Mouse (Mus musculus): ENCODE measurements around the gene Chid1. TPM values are rescaled to one million over a fixed set of nuclear protein-coding genes. Genes with fewer than 3 reads are reported as not detected.
A peak's percentile ranks its signal among the peaks of the same experiment; 100 is the strongest.

Chid1 gene
- polyA plus RNA-seq (2014; fragmentation: Nextera tagmentation; extraction: Ambion mirVana), result 39.2 and 48.1 TPM in 2 replicates

DNA sequence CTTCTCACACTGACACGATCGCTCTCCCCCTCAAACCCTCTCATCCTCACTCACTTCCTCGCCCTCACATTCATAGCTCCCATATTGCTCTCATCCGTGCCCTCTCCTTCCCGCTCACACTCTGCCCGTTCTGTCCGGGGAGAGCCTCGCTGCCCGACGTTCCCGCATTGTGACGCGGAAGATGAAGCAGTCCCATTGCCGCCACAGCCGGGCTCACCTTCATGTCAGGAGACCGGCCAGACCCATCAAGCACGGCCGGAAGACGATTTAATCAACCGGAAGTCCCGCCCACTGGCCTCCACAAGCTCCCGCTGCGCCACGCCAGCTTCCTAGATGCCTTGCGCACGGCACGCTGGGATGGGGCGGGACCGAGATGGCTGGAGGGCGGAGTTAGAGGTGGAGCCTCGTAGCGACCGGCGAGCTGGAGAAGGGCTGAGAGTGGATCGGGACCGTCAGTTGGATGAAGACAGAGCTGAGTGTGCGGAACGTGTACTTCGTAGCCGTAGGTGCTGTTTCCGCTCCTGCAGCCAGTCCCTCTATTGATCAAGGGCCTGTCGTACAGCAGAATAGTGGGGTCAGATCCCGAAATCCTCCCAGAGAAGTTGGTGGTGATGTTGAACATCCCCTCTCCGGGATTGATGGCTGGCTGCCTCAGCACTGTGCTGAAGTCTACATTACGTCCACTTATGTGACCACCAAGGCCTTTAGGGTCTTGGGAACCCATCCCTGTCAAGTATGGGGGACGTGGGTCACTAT, at the start of gene Chid1:
Chid1 (minus strand) TSS at position 302 of the 756 bp plus-strand sequence.
- peak within 1 kb of the TSS; percentile 74 for H3K9ac ChIP-seq (ENCODE audit: low read depth, low read length)
- DNase-seq (ENCODE audit: low spot score) (peak; percentile 99), ATAC-seq (replicated peaks; ENCODE audit: low FRiP score) (peak; percentile 96)
- peaks cover 24% of the 10 kb centered on the region for H3K4me1 ChIP-seq (replicated peaks; ENCODE audit: control insufficient read depth, insufficient read depth, low read length)
- peak within 1 kb of the TSS; percentile 91 for H3K4me2 ChIP-seq
- H3K4me3 ChIP-seq (ENCODE audit: low read depth, low read length), result peak within 1 kb of the TSS; percentile 65
- no peaks in the 10 kb centered on the region for H3K27me3 ChIP-seq (replicated peaks; ENCODE audit: control insufficient read depth, insufficient read depth, low read length)
- WGBS, result under 1% methylated on average over 46 of the region's 46 CpGs
- peak within 1 kb of the TSS; percentile 76 for H3K27ac ChIP-seq (ENCODE audit: low read depth, low read length)
- no peaks in the 10 kb centered on the region for H3K36me3 ChIP-seq (ENCODE audit: control insufficient read depth, insufficient read depth, low read length)
- no peaks in the 10 kb centered on the region for H3K9me3 ChIP-seq (ENCODE audit: control insufficient read depth, low read length)

DNA sequence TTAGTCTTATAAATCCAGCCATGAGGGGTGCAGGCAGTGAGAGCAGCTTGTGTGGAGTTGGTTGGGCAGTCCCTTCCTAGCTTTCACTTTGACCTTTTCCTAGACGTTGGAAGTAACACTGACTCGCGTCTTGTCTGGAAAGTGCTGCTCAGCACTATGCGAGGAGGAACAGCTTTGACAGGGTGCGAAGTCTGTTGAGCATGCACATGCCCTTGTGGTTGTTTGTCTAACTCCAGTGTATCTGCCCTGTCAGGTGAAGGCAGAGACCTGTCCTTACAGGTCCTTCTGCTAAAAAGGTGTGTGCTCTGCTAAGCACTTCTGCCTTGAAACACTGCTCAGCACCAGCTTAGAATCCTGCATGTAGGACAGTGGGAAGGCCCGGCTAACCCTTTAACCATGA, 49.2 kb upstream of the Chid1 start:
- Histone ChIP-seq H3K9ac (ENCODE audit: low read depth, low read length) (no peak overlapping the region), H3K4me1 (replicated peaks; ENCODE audit: control insufficient read depth, insufficient read depth, low read length) (peaks cover 26% of the 10 kb centered on the region), H3K4me3 (ENCODE audit: low read depth, low read length) (no peak overlapping the region), H3K4me2 (no peak overlapping the region), H3K27me3 (replicated peaks; ENCODE audit: control insufficient read depth, insufficient read depth, low read length) (no peaks in the 10 kb centered on the region), H3K9me3 (ENCODE audit: control insufficient read depth, low read length) (no peaks in the 10 kb centered on the region), H3K36me3 (ENCODE audit: control insufficient read depth, insufficient read depth, low read length) (peaks cover 19% of the 10 kb centered on the region), H3K27ac (ENCODE audit: low read depth, low read length) (no peak overlapping the region; the same call in 1 of the 2 replicates)
- ATAC-seq (replicated peaks; ENCODE audit: low FRiP score) (no peak), DNase-seq (ENCODE audit: low spot score) (no peak)
- 85% methylated on average over 6 of the region's 6 CpGs for WGBS

DNA sequence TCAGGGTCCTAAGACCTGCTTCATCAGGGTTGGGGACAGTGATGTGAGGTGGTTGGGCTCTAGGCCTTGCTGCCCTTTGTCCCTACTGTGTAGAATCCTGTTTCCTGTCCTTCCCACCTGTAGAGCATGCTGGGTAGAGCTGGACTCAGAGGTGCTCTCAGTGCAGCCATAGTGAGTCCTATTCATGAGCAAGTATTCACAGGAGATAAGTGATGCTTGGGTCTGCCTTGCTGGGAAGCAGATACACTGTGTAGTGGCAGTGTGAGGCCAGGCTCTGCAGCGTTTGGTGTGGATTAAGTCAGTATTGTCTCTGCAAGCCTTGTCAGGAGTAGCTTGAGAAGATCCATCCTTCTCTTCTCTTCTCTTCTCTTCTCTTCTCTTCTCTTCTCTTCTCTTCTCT, 46.2 kb upstream of the Chid1 start:
- peak overlapping the region; percentile 63 for H3K9ac ChIP-seq (ENCODE audit: low read depth, low read length)
- 0 out of 2 replicates have a peak overlapping the region, but pooled peaks have one; percentile 3 for H3K4me3 ChIP-seq (ENCODE audit: low read depth, low read length)
- peak overlapping the region; percentile 97 for H3K27ac ChIP-seq (ENCODE audit: low read depth, low read length)
- no peak for DNase-seq (ENCODE audit: low spot score)
- peak overlapping the region; percentile 62 for H3K4me2 ChIP-seq
- H3K36me3 ChIP-seq (ENCODE audit: control insufficient read depth, insufficient read depth, low read length), result peaks cover 14% of the 10 kb centered on the region
- H3K27me3 ChIP-seq (replicated peaks; ENCODE audit: control insufficient read depth, insufficient read depth, low read length), result no peaks in the 10 kb centered on the region
- WGBS, result 58% methylated on average over 1 of the region's 1 CpGs
- peaks cover 36% of the 10 kb centered on the region for H3K4me1 ChIP-seq (replicated peaks; ENCODE audit: control insufficient read depth, insufficient read depth, low read length)
- ATAC-seq (replicated peaks; ENCODE audit: low FRiP score), result peak; percentile 72
- no peaks in the 10 kb centered on the region for H3K9me3 ChIP-seq (ENCODE audit: control insufficient read depth, low read length)

DNA sequence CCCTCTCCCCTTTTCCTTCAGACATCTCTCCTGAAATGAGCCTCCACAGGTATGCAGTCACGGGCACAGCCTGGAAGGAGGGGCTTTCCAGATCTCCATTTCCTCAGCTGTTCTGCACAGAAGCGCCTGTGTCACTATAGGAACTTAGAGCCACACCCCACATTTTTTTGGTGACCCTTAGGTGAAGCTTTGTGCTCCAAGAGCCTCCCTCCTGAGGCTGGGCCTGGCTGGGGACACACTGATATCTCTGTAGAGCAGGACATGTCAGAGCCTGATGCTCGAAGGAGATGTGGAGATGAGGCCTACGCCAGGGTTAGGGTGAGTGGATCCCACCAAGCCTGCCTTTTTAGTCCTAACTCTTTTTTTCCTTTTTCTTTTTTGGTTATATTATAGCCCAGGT, 45.6 kb upstream of the Chid1 start:
- peak overlapping the region; percentile 63 for H3K9ac ChIP-seq (ENCODE audit: low read depth, low read length)
- peak; percentile 99 for ATAC-seq (replicated peaks; ENCODE audit: low FRiP score)
- H3K4me1 ChIP-seq (replicated peaks; ENCODE audit: control insufficient read depth, insufficient read depth, low read length), result peaks cover 40% of the 10 kb centered on the region
- no peaks in the 10 kb centered on the region for H3K27me3 ChIP-seq (replicated peaks; ENCODE audit: control insufficient read depth, insufficient read depth, low read length)
- peak overlapping the region; percentile 62 for H3K4me2 ChIP-seq
- peaks cover 14% of the 10 kb centered on the region for H3K36me3 ChIP-seq (ENCODE audit: control insufficient read depth, insufficient read depth, low read length)
- peak overlapping the region; percentile 1; the same call in 1 of the 2 replicates for H3K4me3 ChIP-seq (ENCODE audit: low read depth, low read length)
- no peaks in the 10 kb centered on the region for H3K9me3 ChIP-seq (ENCODE audit: control insufficient read depth, low read length)
- peak; percentile 40 for DNase-seq (ENCODE audit: low spot score)
- H3K27ac ChIP-seq (ENCODE audit: low read depth, low read length), result peak overlapping the region; percentile 97
- 47% methylated on average over 4 of the region's 4 CpGs for WGBS

DNA sequence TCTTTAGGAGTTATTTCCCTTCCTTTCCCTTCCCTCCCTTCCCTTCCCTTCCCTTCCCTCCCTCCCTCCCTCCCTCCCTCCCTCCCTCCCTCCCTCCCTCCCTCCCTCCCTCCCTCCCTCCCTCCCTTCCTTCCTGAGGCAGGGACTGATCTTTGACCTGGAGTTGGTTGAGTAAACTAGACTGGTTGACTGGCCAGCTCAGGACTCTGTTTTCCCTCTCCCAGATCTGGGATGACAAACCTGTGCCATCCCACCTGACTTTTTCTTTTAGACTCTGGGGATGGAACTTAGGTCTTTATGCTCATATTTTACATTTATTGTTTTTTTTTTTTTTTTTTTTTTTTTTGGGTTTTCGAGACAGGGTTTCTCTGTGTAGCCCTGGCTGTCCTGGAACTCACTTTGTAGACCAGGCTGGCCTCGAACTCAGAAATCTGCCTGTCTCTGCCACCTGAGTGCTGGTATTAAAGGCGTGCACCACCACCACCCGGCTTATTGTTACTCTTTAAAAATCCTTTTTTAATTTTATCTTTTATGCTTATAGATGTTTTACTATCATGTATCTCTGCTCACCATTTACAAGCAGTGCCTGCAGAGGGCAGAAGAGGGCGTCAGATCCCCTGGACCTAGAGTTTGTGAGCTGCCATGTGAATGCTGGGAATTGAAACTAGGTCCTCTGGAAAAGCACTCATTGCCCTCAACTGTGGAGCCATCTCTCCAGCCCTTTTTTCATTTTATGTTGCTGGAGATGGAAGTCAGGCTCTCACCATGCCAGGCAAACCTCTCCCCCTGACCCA, 44.6 kb upstream of the Chid1 start:
- H3K27me3 ChIP-seq (replicated peaks; ENCODE audit: control insufficient read depth, insufficient read depth, low read length), result no peaks in the 10 kb centered on the region
- H3K4me2 ChIP-seq, result peak overlapping the region; percentile 62
- H3K9ac ChIP-seq (ENCODE audit: low read depth, low read length), result no peak overlapping the region
- peak overlapping the region; percentile 97 for H3K27ac ChIP-seq (ENCODE audit: low read depth, low read length)
- H3K36me3 ChIP-seq (ENCODE audit: control insufficient read depth, insufficient read depth, low read length), result peaks cover 10% of the 10 kb centered on the region
- ATAC-seq (replicated peaks; ENCODE audit: low FRiP score), result no peak
- no peaks in the 10 kb centered on the region for H3K9me3 ChIP-seq (ENCODE audit: control insufficient read depth, low read length)
- peaks cover 46% of the 10 kb centered on the region for H3K4me1 ChIP-seq (replicated peaks; ENCODE audit: control insufficient read depth, insufficient read depth, low read length)
- no peak overlapping the region for H3K4me3 ChIP-seq (ENCODE audit: low read depth, low read length)
- DNase-seq (ENCODE audit: low spot score), result no peak
- WGBS, result 87% methylated on average over 4 of the region's 5 CpGs

DNA sequence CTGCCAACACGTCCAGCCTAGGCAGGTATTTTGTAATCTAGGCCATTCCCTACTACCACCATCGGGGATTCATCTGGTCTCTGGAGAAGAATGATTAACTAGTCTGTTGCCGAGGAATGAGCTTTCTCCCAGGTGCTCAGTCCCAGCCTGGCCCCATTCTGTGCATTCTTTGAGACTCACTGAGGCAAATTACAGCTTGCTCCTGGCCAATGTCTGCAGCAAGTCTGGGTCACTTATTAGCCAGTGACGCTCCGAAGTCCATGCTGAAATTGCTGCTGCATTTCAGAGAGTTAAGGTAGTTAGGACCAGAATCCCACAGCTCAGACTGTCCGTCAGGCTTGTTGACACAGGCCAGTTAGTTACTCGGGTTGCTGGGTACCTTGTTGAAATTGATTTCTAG, 41.7 kb upstream of the Chid1 start:
- no peaks in the 10 kb centered on the region for H3K27me3 ChIP-seq (replicated peaks; ENCODE audit: control insufficient read depth, insufficient read depth, low read length)
- H3K27ac ChIP-seq (ENCODE audit: low read depth, low read length), result peak overlapping the region; percentile 59
- ATAC-seq (replicated peaks; ENCODE audit: low FRiP score) (no peak), DNase-seq (ENCODE audit: low spot score) (no peak)
- H3K4me3 ChIP-seq (ENCODE audit: low read depth, low read length), result no peak overlapping the region
- no peaks in the 10 kb centered on the region for H3K9me3 ChIP-seq (ENCODE audit: control insufficient read depth, low read length)
- no peak overlapping the region for H3K9ac ChIP-seq (ENCODE audit: low read depth, low read length)
- WGBS, result 74% methylated on average over 7 of the region's 7 CpGs
- no peaks in the 10 kb centered on the region for H3K36me3 ChIP-seq (ENCODE audit: control insufficient read depth, insufficient read depth, low read length)
- H3K4me1 ChIP-seq (replicated peaks; ENCODE audit: control insufficient read depth, insufficient read depth, low read length), result peaks cover 57% of the 10 kb centered on the region
- no peak overlapping the region for H3K4me2 ChIP-seq

DNA sequence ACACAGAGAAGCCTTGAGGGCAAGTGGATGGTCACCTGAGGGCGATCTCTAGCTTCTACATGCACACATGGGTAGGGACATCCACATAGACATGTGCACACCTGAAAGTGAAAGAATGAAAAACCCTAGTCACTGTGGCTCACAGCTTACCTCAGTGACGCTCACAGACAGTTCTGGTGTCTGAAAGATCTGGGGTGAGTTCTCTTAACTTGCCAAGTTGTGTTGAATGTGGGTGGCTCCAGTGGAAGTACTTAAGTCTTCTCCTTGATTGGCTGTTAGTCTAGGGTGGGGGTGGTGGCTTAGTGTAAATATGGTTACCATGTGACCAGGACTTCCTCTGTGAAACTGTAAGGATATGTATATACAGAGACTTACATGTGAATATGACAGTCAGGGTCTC, 39.3 kb upstream of the Chid1 start:
- no peak for ATAC-seq (replicated peaks; ENCODE audit: low FRiP score)

DNA sequence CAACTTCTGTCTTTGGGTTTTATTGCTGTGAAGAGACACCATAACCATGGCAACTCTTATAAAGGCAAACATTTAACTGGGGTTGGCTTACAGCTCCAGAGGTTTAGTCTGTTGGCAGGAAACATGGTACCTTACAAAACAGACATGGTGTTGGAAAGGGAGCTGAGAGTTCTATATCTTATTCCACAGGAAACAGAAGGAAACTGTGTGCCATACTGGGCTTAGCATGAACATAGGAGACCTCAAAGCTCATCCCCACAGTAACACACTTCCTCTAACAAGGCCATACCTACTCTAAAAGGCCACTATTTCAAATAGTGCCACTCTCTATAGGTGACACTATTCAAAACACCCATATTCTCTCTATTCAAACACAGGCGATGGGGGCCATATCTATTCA, 38.9 kb upstream of the Chid1 start:
- no peak overlapping the region for H3K4me2 ChIP-seq
- H3K4me1 ChIP-seq (replicated peaks; ENCODE audit: control insufficient read depth, insufficient read depth, low read length), result peaks cover 50% of the 10 kb centered on the region
- H3K27me3 ChIP-seq (replicated peaks; ENCODE audit: control insufficient read depth, insufficient read depth, low read length), result no peaks in the 10 kb centered on the region
- 93% methylated on average over 1 of the region's 1 CpGs for WGBS
- H3K4me3 ChIP-seq (ENCODE audit: low read depth, low read length), result no peak overlapping the region
- DNase-seq (ENCODE audit: low spot score) (no peak), ATAC-seq (replicated peaks; ENCODE audit: low FRiP score) (no peak)
- H3K27ac ChIP-seq (ENCODE audit: low read depth, low read length), result peak overlapping the region; percentile 39; the same call in 1 of the 2 replicates
- no peaks in the 10 kb centered on the region for H3K9me3 ChIP-seq (ENCODE audit: control insufficient read depth, low read length)
- H3K9ac ChIP-seq (ENCODE audit: low read depth, low read length), result no peak overlapping the region
- no peaks in the 10 kb centered on the region for H3K36me3 ChIP-seq (ENCODE audit: control insufficient read depth, insufficient read depth, low read length)

More for the DNA sequence above, 39.3 kb upstream of the Chid1 start:
- no peaks in the 10 kb centered on the region for H3K9me3 ChIP-seq (ENCODE audit: control insufficient read depth, low read length)
- no peaks in the 10 kb centered on the region for H3K27me3 ChIP-seq (replicated peaks; ENCODE audit: control insufficient read depth, insufficient read depth, low read length)
- H3K4me1 ChIP-seq (replicated peaks; ENCODE audit: control insufficient read depth, insufficient read depth, low read length), result peaks cover 46% of the 10 kb centered on the region
- peak overlapping the region; percentile 39; the same call in 1 of the 2 replicates for H3K27ac ChIP-seq (ENCODE audit: low read depth, low read length)
- H3K9ac ChIP-seq (ENCODE audit: low read depth, low read length), result no peak overlapping the region
- no peak overlapping the region for H3K4me2 ChIP-seq
- DNase-seq (ENCODE audit: low spot score), result no peak
- no peaks in the 10 kb centered on the region for H3K36me3 ChIP-seq (ENCODE audit: control insufficient read depth, insufficient read depth, low read length)
- WGBS, result 80% methylated on average over 2 of the region's 2 CpGs
- H3K4me3 ChIP-seq (ENCODE audit: low read depth, low read length), result no peak overlapping the region

Measured in liver, embryonic 11.5 days (tissue).